Mouse (Mus musculus) MEL (cell line): ENCODE data around the gene Smndc1.

ENCODE experiments used
- CHD2 ChIP-seq: IDR thresholded peaks from 2 replicates; pipeline ENCODE4 v1.6.1; 2011; ENCODE audit warnings: low read length, improper control_type of control experiment
- CTCF ChIP-seq, 3 experiments: IDR thresholded peaks in 2 of 3; conservative IDR thresholded peaks in 1 of 3; 2 replicates each; pipeline ENCODE4 v1.5.1; 2011 to 2012; ENCODE audit warnings: low read length in 3 of 3, low read depth in 2 of 3, mild to moderate bottlenecking in 2 of 3, improper control_type of control experiment in 1 of 3, inconsistent platforms in 1 of 3, mixed read lengths in 1 of 3, moderate library complexity in 1 of 3; ENCODE audit not compliant: control insufficient read depth in 1 of 3, insufficient read depth in 1 of 3, poor library complexity in 1 of 3, severe bottlenecking in 1 of 3
- EP300 ChIP-seq, 2 experiments: IDR thresholded peaks; 2 replicates each; pipeline ENCODE4 v1.6.1; 2011; ENCODE audit warnings: improper control_type of control experiment in 2 of 2, low read length in 2 of 2, low read depth in 1 of 2, mild to moderate bottlenecking in 1 of 2
- GATA1 ChIP-seq: IDR thresholded peaks from 2 replicates; pipeline ENCODE4 v1.6.1; 2011; ENCODE audit warnings: low read depth, low read length, improper control_type of control experiment
- HCFC1 ChIP-seq: IDR thresholded peaks from 2 replicates; pipeline ENCODE4 v1.6.1; 2012; ENCODE audit warnings: low read depth, mild to moderate bottlenecking, inconsistent platforms, low read length, improper control_type of control experiment, moderate library complexity
- JUND ChIP-seq: IDR thresholded peaks from 2 replicates; pipeline ENCODE4 v1.6.1; 2011; ENCODE audit warnings: low read depth, mild to moderate bottlenecking, improper control_type of control experiment, low read length
- NELFE ChIP-seq: IDR thresholded peaks from 2 replicates; pipeline ENCODE4 v1.6.1; 2011; ENCODE audit warnings: low read depth, low read length, improper control_type of control experiment
- POLR2A ChIP-seq, 2 experiments: IDR thresholded peaks; 2 replicates each; pipeline ENCODE4 v1.6.1; 2011 to 2012; ENCODE audit warnings: low read length in 2 of 2, mild to moderate bottlenecking in 2 of 2, control low read depth in 1 of 2, improper control_type of control experiment in 1 of 2, low read depth in 1 of 2, moderate library complexity in 1 of 2; ENCODE audit not compliant: control insufficient read depth in 1 of 2, insufficient read depth in 1 of 2, poor library complexity in 1 of 2

DNA sequence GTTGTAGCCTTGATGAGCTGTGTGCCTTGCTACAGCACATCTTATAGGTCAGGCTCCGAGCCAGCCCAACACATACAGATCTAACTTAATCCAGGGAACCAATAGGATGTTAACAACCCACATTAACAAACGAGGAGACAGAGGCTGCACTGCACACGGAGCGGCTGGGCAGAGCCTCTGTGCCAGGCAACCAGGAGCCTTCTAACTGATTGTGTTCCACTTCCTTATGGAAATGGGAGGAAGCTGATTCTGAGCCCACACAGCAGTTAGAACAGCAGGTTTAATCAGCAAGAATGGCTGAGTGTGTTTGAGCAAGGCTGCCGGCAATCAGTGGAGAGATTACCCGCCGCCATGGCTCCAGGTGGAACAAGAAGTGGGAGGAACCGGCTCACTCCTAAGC, 37.4 kb upstream of the Smndc1 start:
- no peak for TF ChIP-seq HCFC1
- no peak for TF ChIP-seq JUND
- TF ChIP-seq CHD2 = no peak
- TF ChIP-seq CTCF (IDR thresholded peaks at IDR 0.05 in 2 of 3, conservative IDR thresholded peaks at IDR 0.05 in 1 of 3; ENCODE audit: control insufficient read depth in 1 of 3, insufficient read depth in 1 of 3, low read depth in 2 of 3, low read length in 3 of 3, poor library complexity in 1 of 3, severe bottlenecking in 1 of 3) = no peak
- no peak for TF ChIP-seq POLR2A (IDR thresholded peaks at IDR 0.05; ENCODE audit: control insufficient read depth in 1 of 2, insufficient read depth in 1 of 2, low read depth in 1 of 2, low read length in 2 of 2, poor library complexity in 1 of 2)
- TF ChIP-seq EP300 (IDR thresholded peaks at IDR 0.05; ENCODE audit: low read depth in 1 of 2, low read length in 2 of 2) = no peak
- TF ChIP-seq GATA1 = no peak
- TF ChIP-seq NELFE = no peak
